Mouse (Mus musculus): ENCODE measurements around the gene Foxe3. TPM values are rescaled to one million over a fixed set of nuclear protein-coding genes. Genes with fewer than 3 reads are reported as not detected.
"Not testable (repeated sequence)": the region's sequence is repeated elsewhere in the genome, so short reads cannot be mapped to it uniquely, and the experiment has no call there.

Foxe3 gene
- total RNA-seq (2021) = not detected
- long read RNA-seq = 0 reads

GRCm38 (mm10) chr4:114925917-114926312 is at the start of gene Foxe3:
Foxe3 (minus strand) TSS chr4:114926013.
- no peak for DNase-seq (ENCODE audit: low spot score in 2 of 2)

GRCm38 (mm10) chr4:114973229-114973740 is 47.5 kb upstream of the Foxe3 start:
- DNase-seq (ENCODE audit: low spot score in 2 of 2) = no peak

- DNase-seq (ENCODE audit: low spot score in 2 of 2) = no peak
Measured at GRCm38 (mm10) chr4:114970736-114971135, 44.9 kb upstream of the Foxe3 start.

GRCm38 (mm10) chr4:114960881-114961280 is 35.1 kb upstream of the Foxe3 start:
- not testable (repeated sequence) for DNase-seq (ENCODE audit: low spot score in 2 of 2)

GRCm38 (mm10) chr4:114959533-114959932 is 33.7 kb upstream of the Foxe3 start:
- DNase-seq (ENCODE audit: low spot score in 2 of 2) = no peak

GRCm38 (mm10) chr4:114958786-114959185 is 33.0 kb upstream of the Foxe3 start:
- no peak for DNase-seq (ENCODE audit: low spot score in 2 of 2)

- DNase-seq (ENCODE audit: low spot score in 2 of 2) = peak; percentile 28 to 74
Measured at GRCm38 (mm10) chr4:114958231-114958630, 32.4 kb upstream of the Foxe3 start.

- no peak for DNase-seq (ENCODE audit: low spot score in 2 of 2)
Measured at GRCm38 (mm10) chr4:114957403-114957802, 31.6 kb upstream of the Foxe3 start.

- DNase-seq (ENCODE audit: low spot score in 2 of 2) = no peak
Measured at GRCm38 (mm10) chr4:114953172-114953571, 27.4 kb upstream of the Foxe3 start.

- DNase-seq (ENCODE audit: low spot score in 2 of 2) = no peak
Measured at GRCm38 (mm10) chr4:114947852-114948481, 22.2 kb upstream of the Foxe3 start.

GRCm38 (mm10) chr4:114947395-114947794 is 21.6 kb upstream of the Foxe3 start:
- peak; percentile 66 to 94 for DNase-seq (ENCODE audit: low spot score in 2 of 2)

- DNase-seq (ENCODE audit: low spot score in 2 of 2) = no peak
Measured at GRCm38 (mm10) chr4:114946416-114946815, 20.6 kb upstream of the Foxe3 start.

- no peak for DNase-seq (ENCODE audit: low spot score in 2 of 2)
Measured at GRCm38 (mm10) chr4:114945021-114945420, 19.2 kb upstream of the Foxe3 start.

GRCm38 (mm10) chr4:114942583-114942982 is 16.8 kb upstream of the Foxe3 start:
- DNase-seq (ENCODE audit: low spot score in 2 of 2) = no peak

- DNase-seq (ENCODE audit: low spot score in 2 of 2) = no peak
Measured at GRCm38 (mm10) chr4:114942112-114942511, 16.3 kb upstream of the Foxe3 start.

GRCm38 (mm10) chr4:114941311-114941710 is 15.5 kb upstream of the Foxe3 start:
- DNase-seq (ENCODE audit: low spot score in 2 of 2) = no peak

GRCm38 (mm10) chr4:114938248-114938647 is 12.4 kb upstream of the Foxe3 start:
- no peak for DNase-seq (ENCODE audit: low spot score in 2 of 2)

- DNase-seq (ENCODE audit: low spot score in 2 of 2) = peak in 1 of 2 experiments; percentile 17
Measured at GRCm38 (mm10) chr4:114937459-114938047, 11.7 kb upstream of the Foxe3 start.

GRCm38 (mm10) chr4:114934188-114934587 is 8.4 kb upstream of the Foxe3 start:
- DNase-seq (ENCODE audit: low spot score in 2 of 2) = no peak

- DNase-seq (ENCODE audit: low spot score in 2 of 2) = no peak
Measured at GRCm38 (mm10) chr4:114932747-114933146, 6.9 kb upstream of the Foxe3 start.

GRCm38 (mm10) chr4:114929155-114929554 is 3.3 kb upstream of the Foxe3 start:
- DNase-seq (ENCODE audit: low spot score in 2 of 2) = no peak

GRCm38 (mm10) chr4:114924971-114925916 is 569 bp downstream of the Foxe3 start:
- DNase-seq (ENCODE audit: low spot score in 2 of 2) = no peak
